Mouse (Mus musculus): ENCODE measurements around the gene Gal3st2c.
"Not testable (repeated sequence)": the region's sequence is repeated elsewhere in the genome, so short reads cannot be mapped to it uniquely, and the experiment has no call there.

Gal3st2c gene

DNA sequence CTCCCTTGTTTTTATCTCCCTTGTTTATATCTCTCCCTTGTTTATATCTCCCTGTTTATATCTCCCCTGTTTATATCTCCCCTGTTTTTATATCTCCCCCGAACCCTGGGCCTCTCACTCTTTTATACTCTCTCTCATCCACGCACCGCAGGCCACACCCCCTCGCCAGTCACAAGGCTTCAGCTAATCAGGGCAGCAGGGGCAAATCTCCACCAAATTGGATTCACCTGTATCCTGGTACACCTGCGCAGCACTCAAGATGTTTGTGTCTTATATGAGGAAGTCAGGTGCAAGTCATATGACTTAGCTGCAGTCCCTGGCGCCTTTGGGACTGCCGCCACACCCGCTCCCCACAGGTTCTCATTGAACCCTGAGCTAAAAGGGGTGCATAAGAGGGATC is at the start of gene Gal3st2c:
Gene Gal3st2c (plus strand): TSS at position 301 of the 400 bp plus-strand sequence.
- DNase-seq (ENCODE audit: low spot score in 2 of 2), result not testable (repeated sequence)

DNA sequence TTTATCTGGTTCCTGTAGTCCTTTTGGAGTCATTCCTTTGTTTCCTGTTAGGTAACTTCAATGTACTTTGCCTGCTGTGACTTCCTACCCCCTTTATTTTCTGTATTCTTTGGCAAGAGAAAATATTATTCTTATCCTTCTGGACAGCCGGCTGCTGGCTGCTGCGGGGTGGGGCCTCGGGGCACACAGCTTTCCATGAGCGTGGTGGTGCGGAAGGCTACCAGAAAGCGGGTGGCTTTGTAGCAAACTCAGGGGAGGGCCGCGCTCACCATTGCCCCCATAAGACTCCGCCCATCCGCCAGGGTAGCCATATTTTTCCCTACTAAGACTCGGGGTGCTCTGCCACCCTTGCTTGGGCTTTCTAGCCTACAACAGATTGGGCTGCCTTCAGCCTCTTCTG is 41.2 kb upstream of the Gal3st2c start:
- DNase-seq (ENCODE audit: low spot score in 2 of 2), result not testable (repeated sequence)

DNA sequence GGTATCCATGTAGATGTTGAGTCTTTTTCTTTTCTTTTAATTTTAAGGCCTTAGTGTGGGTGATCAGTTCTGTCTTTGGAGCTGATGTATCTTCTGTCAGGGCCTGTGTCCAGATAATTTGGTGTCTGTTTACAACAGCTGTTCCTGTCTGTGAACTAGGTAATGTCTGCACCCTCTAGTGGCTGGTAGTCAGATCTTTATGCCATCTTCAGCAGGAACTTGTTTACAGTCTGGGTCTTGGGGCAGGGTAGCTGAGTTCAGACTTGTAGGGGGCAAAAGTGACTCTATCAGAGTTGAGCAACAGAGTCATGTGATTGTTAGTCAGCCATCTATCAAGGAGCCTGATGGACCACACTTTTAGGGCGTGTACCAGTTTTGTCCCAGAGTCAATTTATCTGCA is 23.8 kb upstream of the Gal3st2c start:
- DNase-seq (ENCODE audit: low spot score in 2 of 2), result not testable (repeated sequence)

DNA sequence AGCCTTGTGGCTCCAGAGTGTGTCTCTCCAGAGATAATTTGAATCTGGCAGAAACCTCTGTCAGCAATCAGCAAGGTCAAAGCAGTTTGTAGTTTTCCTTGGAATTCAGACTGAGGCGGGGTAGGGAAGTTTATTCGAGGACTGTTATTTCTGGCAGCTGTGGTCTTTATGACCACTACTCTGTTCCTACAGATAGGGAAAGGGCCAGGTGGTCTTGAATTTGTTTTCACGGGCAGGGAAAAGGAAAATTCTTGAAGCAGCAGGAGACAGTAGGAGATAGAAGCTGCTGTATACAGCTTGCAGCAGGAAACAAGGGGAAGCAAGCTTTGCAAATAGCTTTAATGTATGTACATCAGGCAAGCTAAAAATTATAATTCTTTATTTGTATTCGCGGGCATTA is 19.9 kb upstream of the Gal3st2c start:
- not testable (repeated sequence) for DNase-seq (ENCODE audit: low spot score in 2 of 2)

DNA sequence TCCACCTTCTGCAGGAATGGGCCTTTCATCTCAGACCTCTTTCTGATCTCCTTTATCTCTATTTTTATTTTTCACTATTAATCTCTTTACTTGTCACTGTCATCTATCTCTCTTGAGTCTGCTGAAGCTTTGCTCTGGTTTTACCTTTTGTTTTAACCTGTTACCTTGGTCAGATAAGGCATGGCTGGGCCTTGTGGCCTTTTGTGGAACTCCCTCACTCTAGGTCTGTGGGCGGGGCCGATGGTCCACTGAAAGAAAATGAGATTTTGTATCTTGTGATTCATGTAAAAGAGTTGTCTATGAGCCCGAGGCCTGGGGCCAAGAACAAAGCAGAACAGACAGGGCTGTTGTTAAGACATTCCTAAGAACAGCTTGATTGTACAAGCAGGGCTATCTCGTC is 19.5 kb upstream of the Gal3st2c start:
- DNase-seq (ENCODE audit: low spot score in 2 of 2), result not testable (repeated sequence)

DNA sequence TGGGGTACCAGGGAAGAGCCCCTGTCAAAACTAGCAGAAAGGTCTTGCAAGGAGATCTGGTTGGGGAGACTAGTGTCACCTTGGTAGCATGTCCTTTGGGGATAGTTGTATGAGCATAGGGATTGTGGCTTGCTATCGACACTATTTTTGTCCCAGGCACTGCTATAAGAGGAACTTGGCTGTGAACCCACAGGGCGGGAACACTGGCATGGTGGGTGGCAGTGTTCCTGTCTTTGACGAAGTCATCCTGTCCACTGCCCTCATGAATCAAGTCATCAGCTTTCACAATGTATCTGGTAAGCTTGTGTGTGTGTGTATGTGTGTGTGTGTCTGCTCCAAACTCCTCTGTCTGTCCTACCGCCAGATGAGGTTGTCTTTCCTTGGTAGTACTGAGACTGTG is 14.5 kb upstream of the Gal3st2c start:
- not testable (repeated sequence) for DNase-seq (ENCODE audit: low spot score in 2 of 2)

DNA sequence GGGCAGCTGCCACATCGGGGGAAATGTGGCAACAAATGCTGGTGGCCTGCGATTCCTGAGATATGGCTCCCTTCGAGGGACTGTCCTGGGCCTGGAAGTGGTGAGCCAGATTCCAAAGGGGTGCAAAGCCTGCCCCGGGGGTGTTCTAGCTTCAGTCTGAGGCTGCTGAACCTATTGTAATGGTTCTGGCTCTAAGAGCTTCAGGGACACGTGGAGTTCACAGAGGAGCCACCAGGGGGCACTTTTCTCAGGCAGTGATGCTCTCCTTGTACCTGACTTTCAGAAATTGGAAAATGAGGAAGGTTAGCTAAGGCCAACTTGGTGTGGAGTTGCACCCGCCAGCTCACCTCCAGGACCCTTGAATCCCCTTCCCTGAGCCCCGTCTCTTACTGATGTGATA is 12.0 kb upstream of the Gal3st2c start:
- not testable (repeated sequence) for DNase-seq (ENCODE audit: low spot score in 2 of 2)

DNA sequence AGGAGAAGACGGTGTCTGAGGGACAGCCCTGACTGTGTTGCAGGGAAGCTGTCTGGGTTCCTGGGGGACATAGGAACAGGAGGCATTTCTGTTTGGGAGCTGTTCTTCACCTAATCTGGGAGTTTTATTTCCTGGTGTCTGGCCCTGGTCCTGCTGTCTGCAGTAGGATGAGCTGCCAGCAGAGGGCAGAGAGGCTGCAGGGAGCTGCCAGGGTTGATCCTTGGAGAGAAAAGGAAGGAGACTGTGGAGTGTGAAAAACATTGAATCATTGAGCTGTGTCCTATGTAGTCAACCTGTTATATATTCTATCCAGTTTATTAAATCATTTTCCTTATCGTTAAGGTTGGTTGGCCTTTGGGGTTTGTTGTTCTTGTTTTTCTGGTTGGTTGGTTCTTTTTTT is 9.4 kb upstream of the Gal3st2c start:
- not testable (repeated sequence) for DNase-seq (ENCODE audit: low spot score in 2 of 2)

DNA sequence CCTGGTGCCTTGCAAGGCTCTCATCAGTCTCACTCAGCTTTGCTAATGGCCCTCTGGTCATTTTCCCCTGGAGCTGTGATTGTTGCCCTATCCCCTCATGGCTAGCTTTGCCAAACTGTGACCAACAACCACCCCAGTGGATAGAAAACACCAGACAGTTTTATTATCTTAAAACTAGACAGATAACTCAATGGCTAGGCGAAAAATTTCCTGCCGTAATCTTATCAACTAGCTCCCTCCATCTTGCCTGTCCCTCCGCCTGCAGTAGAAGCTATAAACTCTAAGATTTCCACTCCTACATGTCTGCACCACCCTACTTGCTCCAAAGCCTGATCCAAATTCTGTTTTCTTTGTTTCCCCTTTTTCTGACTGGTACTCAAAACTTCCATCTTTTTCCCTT is 4.1 kb upstream of the Gal3st2c start:
- no peak for DNase-seq (ENCODE audit: low spot score in 2 of 2)

DNA sequence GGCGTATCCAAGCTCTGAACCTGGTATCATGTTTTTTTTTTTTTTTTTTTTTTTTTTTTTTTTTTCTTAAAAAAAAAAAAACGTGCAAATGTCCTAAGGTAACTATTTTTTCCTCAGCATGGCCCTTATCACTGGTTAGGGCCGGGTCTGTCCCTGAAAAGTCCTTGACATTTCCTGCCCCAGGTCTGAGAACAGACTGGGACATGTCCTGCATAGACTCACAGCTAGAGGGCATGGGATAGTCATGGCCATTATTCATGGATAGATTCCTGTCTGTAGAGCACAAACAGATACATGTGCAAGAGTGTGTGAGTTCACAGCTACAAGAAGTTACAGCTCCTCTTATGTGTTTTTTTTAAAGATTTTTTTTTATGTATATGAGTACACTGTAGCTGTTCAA is 1.5 kb upstream of the Gal3st2c start:
- DNase-seq (ENCODE audit: low spot score in 2 of 2), result no peak

DNA sequence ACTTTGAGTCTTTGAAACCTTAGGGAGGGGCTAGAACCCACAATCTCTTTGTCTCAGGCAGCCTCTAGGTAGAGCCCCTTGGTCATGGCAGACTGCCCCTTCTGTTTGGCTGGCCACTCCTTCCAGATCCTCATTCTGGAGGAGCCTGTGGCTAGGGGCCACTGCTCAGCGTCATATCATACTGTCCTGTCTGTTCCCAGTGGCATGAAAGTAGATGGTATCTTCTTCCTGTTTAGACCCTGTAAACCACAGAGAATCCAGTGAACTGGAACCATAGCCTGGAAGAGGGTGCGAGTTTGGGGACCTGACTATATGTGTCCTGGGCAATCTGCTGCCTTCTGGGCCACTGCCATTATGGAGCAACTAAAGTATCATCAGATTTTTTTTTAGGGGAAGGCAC is 759 bp downstream of the Gal3st2c start:
- not testable (repeated sequence) for DNase-seq (ENCODE audit: low spot score in 2 of 2)

DNA sequence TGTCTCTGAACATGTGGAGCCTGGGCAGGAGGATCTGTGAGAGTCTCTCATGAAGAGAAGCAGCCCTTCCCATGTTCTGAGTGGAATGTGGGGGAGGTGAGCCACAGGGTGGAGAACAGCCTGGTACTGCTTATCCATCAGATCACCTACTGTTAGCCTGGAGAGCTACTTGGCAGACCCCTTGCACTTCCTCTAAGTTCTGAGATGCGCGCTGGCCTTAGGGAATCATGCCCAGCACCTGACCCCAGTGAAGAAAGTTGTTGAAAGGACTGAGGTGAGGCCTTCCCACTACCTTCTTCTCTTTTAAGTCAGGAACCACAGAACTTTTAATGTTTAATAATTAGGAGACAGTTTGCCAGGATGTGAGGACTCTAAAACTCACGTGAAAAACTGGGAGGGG is 1.2 kb downstream of the Gal3st2c start:
- not testable (repeated sequence) for DNase-seq (ENCODE audit: low spot score in 2 of 2)

DNA sequence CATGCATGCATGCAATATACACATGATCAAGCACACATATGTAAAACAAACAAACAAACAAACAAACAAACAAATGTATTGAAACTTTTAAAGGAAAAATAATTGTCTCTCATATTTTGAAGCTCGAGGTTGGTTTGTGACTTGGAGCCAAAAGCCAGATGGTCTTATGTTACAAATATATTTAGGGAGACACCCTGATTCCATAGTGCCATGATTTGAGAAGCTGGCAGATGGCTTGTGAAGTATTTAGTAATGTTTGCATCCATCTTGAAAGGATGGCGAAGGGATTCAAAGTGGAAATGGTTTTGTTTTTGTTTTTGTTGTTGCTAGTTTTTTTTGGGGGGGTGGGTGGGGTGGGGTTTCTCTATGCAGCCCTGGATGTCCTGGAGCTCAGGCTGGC is 10.7 kb downstream of the Gal3st2c start:
- no peak for DNase-seq (ENCODE audit: low spot score in 2 of 2)

DNA sequence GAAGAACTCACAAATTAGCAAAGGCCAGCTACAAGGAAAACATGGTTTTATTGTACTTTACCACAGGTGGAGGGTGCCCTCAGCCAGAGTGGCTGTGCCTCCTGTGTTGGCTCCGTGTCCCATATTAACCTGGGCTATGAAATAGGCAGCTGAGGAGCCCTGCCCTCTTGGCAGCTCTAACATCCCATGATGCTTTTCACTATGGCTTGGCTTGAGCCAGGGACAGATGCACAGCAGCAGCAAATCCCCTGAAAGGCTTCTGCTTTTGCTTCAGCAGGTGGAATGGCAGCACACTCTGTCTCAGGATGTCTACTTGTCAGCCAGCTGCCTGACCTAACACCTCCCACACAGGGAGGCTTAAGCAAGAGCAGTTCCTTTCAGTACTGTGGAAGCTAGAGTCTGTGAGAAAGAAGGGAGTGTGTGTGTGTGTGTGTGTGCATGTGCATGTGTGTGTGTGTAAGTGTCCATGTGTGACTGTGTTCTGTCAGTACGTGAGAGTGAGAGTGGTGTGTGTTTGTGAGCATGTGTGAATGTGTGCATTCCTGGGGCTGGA is 15.7 kb downstream of the Gal3st2c start:
- not testable (repeated sequence) for DNase-seq (ENCODE audit: low spot score in 2 of 2)

DNA sequence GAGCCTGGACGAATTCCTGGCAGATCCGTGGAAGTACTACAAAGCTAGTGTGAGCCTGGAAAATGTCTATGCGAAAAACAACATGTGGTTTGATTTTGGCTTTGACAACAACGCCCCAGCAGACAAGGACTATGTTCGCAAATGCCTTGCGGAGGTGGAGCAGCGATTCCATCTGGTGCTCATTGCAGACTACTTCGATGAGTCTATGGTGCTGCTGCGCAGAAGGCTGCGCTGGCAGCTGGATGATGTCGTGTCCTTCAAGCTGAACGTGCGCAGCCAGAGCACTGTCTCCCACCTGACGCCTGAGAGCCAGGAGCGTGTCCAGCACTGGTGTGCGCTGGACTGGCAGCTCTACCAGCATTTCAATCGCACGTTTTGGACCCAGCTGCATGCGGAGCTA is 18.5 kb downstream of the Gal3st2c start:
- DNase-seq (ENCODE audit: low spot score in 2 of 2), result not testable (repeated sequence)

DNA sequence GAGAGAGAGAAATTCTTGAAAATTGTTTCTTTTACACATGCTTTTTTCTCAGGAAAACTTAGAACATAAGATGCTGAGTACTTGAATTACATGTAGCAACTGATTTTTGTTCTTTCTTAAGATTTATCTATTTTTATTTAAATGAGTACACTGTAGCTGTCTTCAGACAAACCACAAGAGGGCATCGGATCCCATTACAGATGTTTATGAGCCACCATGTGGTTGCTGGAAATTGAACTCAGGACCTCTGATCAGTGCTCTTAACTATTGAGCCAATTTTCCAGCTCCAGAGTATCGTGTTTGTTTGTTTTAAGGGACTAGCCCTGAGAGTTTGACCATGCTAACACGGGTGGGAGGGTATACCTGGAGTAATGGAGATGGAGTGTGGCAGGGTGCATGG is 21.3 kb downstream of the Gal3st2c start:
- no peak for DNase-seq (ENCODE audit: low spot score in 2 of 2)

DNA sequence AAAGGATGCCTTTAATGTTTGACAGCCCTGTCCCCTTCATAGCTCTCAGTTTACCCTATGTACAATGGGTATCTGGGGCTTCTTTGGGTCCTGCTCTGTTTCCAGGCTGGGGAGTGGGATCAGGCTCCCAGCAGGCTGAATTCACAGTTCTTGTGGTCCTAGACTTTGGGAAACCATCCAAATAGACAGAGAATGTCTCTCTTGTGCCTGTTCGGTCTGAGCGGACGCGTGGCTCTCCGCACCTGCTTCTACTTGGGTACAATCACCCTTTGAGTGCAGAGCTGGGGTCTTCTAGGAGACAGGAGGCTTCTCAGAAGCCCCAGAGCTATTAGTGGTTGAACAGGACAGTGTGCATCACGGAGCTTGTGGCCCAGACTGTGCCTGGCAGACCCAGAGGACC is 29.8 kb downstream of the Gal3st2c start, which contains the start of gene Neu4:
Gene Neu4 (plus strand): TSS at position 301 of the 400 bp plus-strand sequence.
- DNase-seq (ENCODE audit: low spot score in 2 of 2), result no peak

DNA sequence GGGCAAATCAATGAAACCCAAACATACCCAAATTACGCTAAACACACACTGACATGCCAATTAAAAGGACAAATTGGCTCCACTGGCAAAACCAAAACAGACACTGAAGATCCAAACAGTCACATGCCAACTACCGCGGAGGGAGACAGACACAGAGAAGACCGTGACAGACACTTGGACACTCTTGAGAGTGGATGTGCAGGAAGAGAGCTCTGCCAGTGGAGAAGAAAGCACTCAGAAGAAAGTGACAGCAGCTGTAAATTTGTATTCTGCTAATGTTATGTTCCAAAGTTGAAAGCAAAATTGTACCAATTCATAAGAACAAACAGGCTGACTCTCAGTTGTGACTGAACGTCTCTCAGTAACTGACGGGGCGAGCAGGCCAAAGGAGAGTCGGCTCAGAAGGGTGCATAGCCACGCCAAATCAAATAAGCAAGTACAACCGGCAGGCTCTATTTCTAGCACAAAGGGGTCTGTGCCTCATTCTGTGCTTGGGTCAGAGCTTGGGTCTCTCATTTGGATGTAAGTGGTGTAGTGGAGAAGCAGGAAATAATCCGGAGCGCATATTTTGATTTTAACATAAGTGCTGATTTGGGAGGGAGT is 37.3 kb downstream of the Gal3st2c start:
- DNase-seq (ENCODE audit: low spot score in 2 of 2), result no peak

DNA sequence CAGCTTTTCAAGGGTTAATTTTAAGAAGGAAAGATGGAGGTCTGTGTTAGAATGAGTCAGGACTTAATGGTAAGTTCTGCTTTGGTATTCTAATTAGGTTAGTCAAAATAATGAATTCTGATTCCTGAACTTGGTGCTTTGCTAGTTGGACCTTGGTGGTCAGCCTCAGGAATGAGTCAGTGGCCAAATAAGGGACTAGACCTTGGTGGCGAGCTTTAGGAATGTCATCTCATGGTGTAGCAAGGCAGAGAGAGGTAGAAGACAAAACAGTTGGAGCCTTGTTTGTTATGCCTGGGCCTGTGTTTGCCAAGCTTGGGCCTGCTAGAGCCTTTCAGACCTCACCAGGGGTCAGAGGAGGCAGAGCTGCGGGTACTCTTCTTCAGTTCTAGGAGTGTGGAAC is 38.4 kb downstream of the Gal3st2c start:
- no peak for DNase-seq (ENCODE audit: low spot score in 2 of 2)

DNA sequence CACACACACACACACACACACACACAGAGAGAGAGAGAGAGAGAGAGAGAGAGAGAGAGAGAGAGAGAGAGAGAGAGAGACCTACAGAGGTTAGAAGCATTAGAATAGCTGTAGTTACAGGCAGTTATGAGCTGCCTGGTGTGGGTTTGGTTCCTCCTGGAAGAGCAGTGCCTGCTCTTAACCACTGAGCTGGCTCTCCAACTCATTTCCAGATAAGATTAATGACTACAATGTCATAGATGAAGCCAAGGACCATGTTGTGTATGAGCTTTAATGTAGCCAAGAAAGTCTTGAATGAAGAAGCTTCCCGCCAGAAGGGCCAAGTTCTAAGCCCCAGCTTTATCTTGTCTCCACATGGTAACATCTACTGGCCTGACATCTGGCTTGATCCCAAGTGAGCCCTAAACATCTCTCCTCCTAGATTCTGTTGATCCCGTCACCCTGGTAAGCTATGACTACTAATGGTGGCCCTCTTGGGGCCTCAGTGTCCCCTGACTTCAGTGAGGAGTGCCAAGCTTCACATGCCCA is 42.8 kb downstream of the Gal3st2c start:
- DNase-seq (ENCODE audit: low spot score in 2 of 2), result no peak

DNA sequence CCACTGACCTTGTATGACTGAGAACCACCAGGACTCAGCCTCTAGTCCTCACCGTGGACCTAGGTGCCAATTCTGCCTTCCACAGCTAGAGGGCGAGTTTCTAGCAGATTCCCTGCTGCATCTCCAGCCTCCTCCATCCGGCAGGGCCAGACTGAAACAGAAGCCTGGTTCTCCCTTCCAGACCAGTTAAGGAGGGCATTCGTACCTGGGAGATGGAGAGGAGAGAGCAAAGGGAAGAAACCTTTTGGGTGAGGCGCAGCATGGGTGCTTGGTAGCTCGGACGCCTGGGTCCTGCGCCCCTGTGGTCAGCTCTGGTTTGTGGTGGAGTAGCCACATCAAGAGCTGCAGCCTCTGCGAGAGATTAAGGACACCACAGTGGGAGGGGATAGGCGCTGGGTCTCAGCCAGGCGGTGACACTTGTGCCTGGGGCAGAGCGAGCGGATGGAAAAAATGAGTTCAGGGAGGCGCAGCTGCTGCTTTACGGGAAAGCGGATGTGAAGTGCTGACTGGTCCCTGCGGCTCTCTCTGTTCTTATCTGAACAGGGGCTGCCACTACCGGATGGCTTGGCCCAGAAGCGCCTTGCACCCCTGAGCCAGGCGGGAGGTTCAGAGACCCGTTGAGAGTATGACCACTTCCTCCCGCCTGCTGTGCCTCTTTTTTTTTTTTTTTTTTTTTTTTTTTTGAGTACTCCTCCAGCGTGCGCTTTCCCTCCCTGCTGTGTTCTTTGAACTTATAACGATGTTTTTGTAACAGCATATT is 44.9 kb downstream of the Gal3st2c start:
- peak; percentile 53 to 63 for DNase-seq (ENCODE audit: low spot score in 2 of 2)

DNA sequence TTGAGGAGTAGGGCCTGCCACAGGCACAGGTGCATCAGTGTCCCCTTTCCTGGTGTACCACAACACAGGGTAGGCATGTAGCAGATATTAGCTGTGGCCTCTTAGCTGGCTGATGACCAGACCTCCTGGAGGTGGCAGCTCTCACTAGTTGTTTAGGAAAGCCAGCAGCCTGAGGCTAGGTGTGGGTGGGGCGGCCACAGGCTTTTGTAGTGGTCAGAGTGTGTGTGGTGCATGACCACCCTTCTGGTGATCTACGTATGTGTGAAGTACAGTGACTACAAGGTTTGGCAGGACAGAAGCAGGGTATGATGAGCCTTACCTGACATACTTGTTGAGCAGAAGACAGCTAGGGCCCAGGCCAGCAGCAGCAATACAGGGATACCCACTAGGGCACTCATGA is 50.1 kb downstream of the Gal3st2c start:
- DNase-seq (ENCODE audit: low spot score in 2 of 2), result no peak

DNA sequence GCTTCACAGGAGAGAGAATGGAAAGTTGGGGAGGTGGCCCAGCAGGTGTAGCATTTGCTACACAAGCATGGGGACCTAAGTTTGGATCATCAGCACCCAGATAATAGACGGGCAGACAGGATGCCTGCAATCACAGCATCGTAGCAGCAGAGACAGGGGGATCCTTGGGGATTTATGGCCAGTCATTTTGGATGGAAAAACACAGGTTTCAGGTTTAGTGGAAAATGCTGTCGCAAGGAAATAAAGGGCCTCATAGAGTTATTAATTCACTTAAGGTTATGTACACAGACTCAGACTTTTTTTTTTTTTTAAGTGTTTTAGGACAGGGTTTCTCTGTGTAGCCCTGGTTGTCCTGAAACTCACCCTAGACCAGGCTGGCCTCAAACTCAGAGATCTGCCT is 55.2 kb downstream of the Gal3st2c start:
- no peak for DNase-seq (ENCODE audit: low spot score in 2 of 2)
